Mouse (Mus musculus) lung, adult 2 months (tissue): ENCODE data around the gene Olfr1423. TPM values are rescaled to one million over a fixed set of nuclear protein-coding genes. Genes with fewer than 3 reads are reported as not detected.
"Not testable (repeated sequence)": the region's sequence is repeated elsewhere in the genome, so short reads cannot be mapped to it uniquely, and the experiment has no call there.

Experiments
- DNase-seq: peaks from one replicate; pipeline ENCODE4 v3.0.0; 2022
- H3K4me1 ChIP-seq: fragments of 200-500 bp; 2 replicates; pipeline ENCODE4 v1.6.1; 2011; ENCODE audit warnings: low read length; ENCODE audit not compliant: control insufficient read depth, insufficient read depth
- H3K4me3 ChIP-seq: fragments of 200-500 bp; replicated peaks from 2 replicates; pipeline ENCODE3; 2011; ENCODE audit warnings: low read depth, mild to moderate bottlenecking, control low read depth, low read length; ENCODE audit errors: extremely low read depth
- CTCF ChIP-seq: fragments of 200-500 bp; IDR thresholded peaks from 2 replicates; pipeline ENCODE4 v1.5.1; 2011; ENCODE audit warnings: mild to moderate bottlenecking, low read length, control low read depth; ENCODE audit not compliant: insufficient read depth
- POLR2A ChIP-seq: fragments of 200-500 bp; IDR thresholded peaks from 2 replicates; pipeline ENCODE4 v1.6.1; 2011; ENCODE audit warnings: low read depth, mild to moderate bottlenecking, control low read depth, low read length, borderline replicate concordance; ENCODE audit errors: extremely low read depth
- WGBS: fragments of 180-500 bp; shearing (Covaris S2); methylation state at CpG from one replicate; pipeline ENCODE4 v1.1.7; 2018; 5-methylcytosine and 5-hydroxymethylcytosine counted together
- polyA plus RNA-seq: library from polyadenylated mRNA; depleted of rRNA; stranded (reverse); fragments of >200 nt; gene quantifications from 2 replicates; pipeline ENCODE4 v1.2.3, GENCODE M21; 2012; rRNA removed

Olfr1423 gene
- polyA plus RNA-seq, 1 experiment: not detected

DNA sequence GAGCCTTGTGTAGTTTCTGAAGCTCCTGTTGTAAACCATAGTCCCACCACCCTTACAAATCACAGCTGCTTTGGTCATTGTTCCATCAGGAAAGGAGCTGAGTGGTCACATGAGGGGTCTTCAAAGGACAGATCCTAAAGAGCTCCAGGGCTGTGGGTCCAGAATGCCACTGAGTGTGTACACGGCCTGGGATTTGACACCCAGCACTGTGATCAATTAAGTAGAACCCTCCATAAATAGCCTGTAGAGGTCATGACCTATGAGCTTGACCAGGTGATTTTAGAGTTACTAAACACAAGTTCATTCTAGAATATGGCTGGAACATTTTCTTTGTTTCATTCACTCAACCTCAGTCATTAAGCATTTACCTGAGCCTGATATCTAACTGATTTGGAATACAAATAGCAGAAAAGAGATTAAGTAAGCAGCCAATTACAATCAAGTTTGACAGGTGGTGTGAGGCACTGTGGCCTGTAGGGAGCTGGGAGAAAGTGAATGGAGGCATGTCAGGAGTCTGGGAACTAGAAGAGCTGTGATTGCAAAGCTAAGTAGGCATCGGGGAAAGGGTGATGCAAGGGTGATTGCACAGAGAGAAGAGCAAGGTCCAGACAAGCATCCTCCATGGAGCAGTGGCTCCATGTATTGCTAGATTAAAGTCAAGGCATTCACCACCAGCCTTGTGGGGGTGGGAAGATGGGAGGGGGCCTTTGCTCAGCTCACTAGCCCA lies 45.2 kb downstream of the Olfr1423 start:
- no peak for DNase-seq
- no peak for TF ChIP-seq CTCF
- TF ChIP-seq POLR2A: no peak
- WGBS: 72% methylated on average over 2 of the region's 2 CpGs
- H3K4me3 ChIP-seq: no peak overlapping the region
- H3K4me1 ChIP-seq: no peaks in the 10 kb centered on the region

DNA sequence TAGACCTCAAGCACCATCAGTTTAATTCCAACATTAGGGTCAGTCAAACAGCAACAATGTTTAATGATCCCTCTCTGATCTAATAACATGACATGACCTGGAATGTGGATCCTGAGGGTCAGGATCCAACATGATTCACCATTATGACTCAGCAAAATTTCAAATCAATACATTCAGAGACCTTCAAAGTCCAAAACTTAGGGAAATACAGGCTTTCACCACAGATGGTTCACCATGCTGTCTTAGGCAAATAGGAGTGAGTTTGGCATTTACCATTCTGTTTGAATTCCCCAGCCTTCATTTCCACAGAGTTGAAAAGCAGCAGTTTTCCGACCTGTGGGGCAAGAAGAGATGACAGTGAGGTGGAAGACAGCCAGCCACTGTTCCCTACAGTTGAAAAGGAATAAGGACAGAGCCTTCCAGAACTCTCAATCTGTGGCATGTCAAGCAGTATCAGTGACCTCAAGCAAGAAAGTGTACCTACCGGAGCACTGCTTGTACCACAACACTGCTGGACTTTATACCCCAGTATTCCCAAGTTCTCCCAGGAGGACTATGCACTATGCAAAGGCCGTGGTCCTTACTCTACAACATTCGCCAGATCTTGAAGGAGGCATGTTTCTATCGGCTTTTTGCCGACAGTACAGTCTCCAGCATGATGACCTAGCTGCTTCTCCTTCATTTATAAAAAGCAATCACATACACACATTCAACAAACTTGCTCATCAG lies 46.2 kb downstream of the Olfr1423 start:
- TF ChIP-seq POLR2A (no peak), CTCF (no peak)
- 82% methylated on average over 6 of the region's 6 CpGs for WGBS
- Histone ChIP-seq H3K4me3 (no peak overlapping the region), H3K4me1 (no peaks in the 10 kb centered on the region)
- DNase-seq: no peak

DNA sequence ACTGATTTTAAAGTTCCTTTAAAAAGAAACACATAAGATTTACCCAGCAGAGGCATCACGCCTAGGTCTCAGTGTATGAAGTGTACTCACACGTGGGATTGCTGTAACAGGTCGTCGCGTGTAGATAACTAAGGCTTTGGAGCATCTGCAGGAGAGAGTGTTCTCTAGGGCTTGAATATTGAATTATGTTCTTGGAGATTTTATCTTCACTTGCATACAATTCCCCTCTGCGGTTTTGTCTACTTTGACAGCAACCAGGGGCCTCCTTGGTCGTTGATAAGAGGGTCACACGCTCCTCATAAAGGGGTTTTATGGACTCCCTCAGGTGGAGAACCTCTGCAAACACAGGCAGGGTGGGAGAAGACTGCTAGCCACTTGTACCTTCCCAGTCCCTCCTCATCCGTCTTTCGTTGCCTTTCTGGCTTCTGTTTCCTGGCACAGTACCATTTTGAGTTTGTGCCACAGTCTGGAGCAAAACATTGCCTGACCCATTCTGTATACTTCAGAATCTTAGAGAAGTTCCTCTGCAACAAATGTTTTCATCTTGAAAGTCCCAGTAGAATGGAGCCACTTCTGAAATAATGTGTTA lies 48.6 kb downstream of the Olfr1423 start:
- no peak for TF ChIP-seq CTCF
- no peak for TF ChIP-seq POLR2A
- 81% methylated on average over 10 of the region's 10 CpGs for WGBS
- DNase-seq: no peak
- H3K4me3 ChIP-seq: no peak overlapping the region
- no peaks in the 10 kb centered on the region for H3K4me1 ChIP-seq

GRCm38 (mm10) chr19:11992034-11992433 lies 49.1 kb downstream of the Olfr1423 start:
- WGBS: 91% methylated on average over 9 of the region's 9 CpGs
- TF ChIP-seq POLR2A (no peak), CTCF (no peak)
- no peak for DNase-seq
- Histone ChIP-seq H3K4me3 (no peak overlapping the region), H3K4me1 (no peaks in the 10 kb centered on the region)

DNA sequence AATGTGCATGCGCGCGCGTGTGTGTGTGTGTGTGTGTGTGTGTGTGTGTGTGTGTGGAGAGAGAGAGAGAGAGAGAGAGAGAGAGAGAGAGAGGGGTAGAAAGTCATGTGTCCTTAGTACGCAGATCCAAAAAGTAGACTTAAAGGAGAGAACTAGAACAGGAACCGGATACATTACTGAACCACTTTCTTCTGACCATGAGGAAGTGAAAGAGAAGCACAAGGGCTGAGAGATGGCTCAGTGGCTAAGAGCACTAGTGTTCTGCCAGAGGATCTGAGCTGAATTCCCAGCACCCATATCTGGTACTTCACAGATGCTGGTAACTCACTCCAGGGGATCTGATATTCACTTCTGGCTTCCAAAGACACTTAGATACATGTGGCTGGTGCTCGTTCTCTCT lies 51.8 kb downstream of the Olfr1423 start:
- H3K4me1 ChIP-seq: no peaks in the 10 kb centered on the region
- DNase-seq: no peak
- WGBS: 88% methylated on average over 7 of the region's 7 CpGs
- TF ChIP-seq CTCF (no peak), POLR2A (no peak)
- no peak overlapping the region for H3K4me3 ChIP-seq

GRCm38 (mm10) chr19:11987841-11988240 lies 53.3 kb downstream of the Olfr1423 start:
- DNase-seq: no peak
- WGBS: 91% methylated on average over 3 of the region's 3 CpGs
- TF ChIP-seq POLR2A (no peak), CTCF (no peak)
- H3K4me1 ChIP-seq: no peaks in the 10 kb centered on the region
- H3K4me3 ChIP-seq: no peak overlapping the region

- H3K4me1 ChIP-seq, H3K4me3 ChIP-seq, DNase-seq: not testable (repeated sequence)
- 74% methylated on average over 5 of the region's 5 CpGs for whole genome bisulfite sequencing
Measured at GRCm38 (mm10) chr19:11984614-11985013, 56.5 kb downstream of the Olfr1423 start.

Other genes starting within 250 kb of the Olfr1423 start
- 22.1 and 23.1 TPM in 2 replicates for gene Stx3, start 221.9 kb downstream of the Olfr1423 start, polyA plus RNA-seq
- gene Olfr1417, start 202.1 kb downstream of the Olfr1423 start, polyA plus RNA-seq: not detected in 2 replicates
- not detected in 2 replicates for gene Olfr1418, start 180.3 kb downstream of the Olfr1423 start, polyA plus RNA-seq
- gene Olfr1419, start 166.2 kb downstream of the Olfr1423 start, polyA plus RNA-seq: not detected in 2 replicates
- not detected in 2 replicates for gene Olfr1420, start 154.8 kb downstream of the Olfr1423 start, polyA plus RNA-seq
- 12.6 and 15.9 TPM in 2 replicates for gene Patl1, start 128.9 kb downstream of the Olfr1423 start, polyA plus RNA-seq
- 14.0 and 23.4 TPM in 2 replicates for gene Osbp, start 75.4 kb downstream of the Olfr1423 start, polyA plus RNA-seq
- gene Olfr1424, start 21.4 kb upstream of the Olfr1423 start, polyA plus RNA-seq: not detected in 2 replicates
- gene Olfr1425, start 36.4 kb upstream of the Olfr1423 start, polyA plus RNA-seq: not detected in 2 replicates
- not detected in 2 replicates for gene Olfr1426, start 50.7 kb upstream of the Olfr1423 start, polyA plus RNA-seq
- gene Olfr1427, start 62.0 kb upstream of the Olfr1423 start, polyA plus RNA-seq: not detected in 2 replicates
- not detected in 2 replicates for gene Olfr1428, start 74.6 kb upstream of the Olfr1423 start, polyA plus RNA-seq
- gene Olfr76, start 81.9 kb upstream of the Olfr1423 start, polyA plus RNA-seq: not detected in 2 replicates
- gene Olfr1555-ps1, start 128.8 kb upstream of the Olfr1423 start, polyA plus RNA-seq: not detected in 2 replicates
- gene Olfr1431, start 159.3 kb upstream of the Olfr1423 start, polyA plus RNA-seq: not detected in 2 replicates
- not detected in 2 replicates for gene Olfr1432, start 191.3 kb upstream of the Olfr1423 start, polyA plus RNA-seq
- gene Olfr262, start 200.3 kb upstream of the Olfr1423 start, polyA plus RNA-seq: not detected in 2 replicates
- gene Olfr235, start 219.7 kb upstream of the Olfr1423 start, polyA plus RNA-seq: not detected in 2 replicates
- gene Olfr1434, start 238.5 kb upstream of the Olfr1423 start, polyA plus RNA-seq: not detected in 2 replicates